Mouse (Mus musculus): ENCODE measurements around the gene Gpcpd1. TPM values are rescaled to one million over a fixed set of nuclear protein-coding genes. Genes with fewer than 3 reads are reported as not detected.

Gene Gpcpd1
- polyA plus RNA-seq, 1 experiment from 2014 or later, result 52.3 TPM

GRCm38 (mm10) chr2:132589906-132590538 is 2.5 kb upstream of the Gpcpd1 start:
- no peak for DNase-seq (ENCODE audit: low spot score)

GRCm38 (mm10) chr2:132586006-132586405 is 1.5 kb downstream of the Gpcpd1 start:
- no peak for DNase-seq (ENCODE audit: low spot score)

GRCm38 (mm10) chr2:132584191-132584590 is 3.3 kb downstream of the Gpcpd1 start:
- no peak for DNase-seq (ENCODE audit: low spot score)

GRCm38 (mm10) chr2:132583126-132583525 is 4.4 kb downstream of the Gpcpd1 start:
- DNase-seq (ENCODE audit: low spot score), result no peak

GRCm38 (mm10) chr2:132582227-132582626 is 5.3 kb downstream of the Gpcpd1 start:
- no peak for DNase-seq (ENCODE audit: low spot score)

GRCm38 (mm10) chr2:132579689-132580088 is 7.8 kb downstream of the Gpcpd1 start:
- DNase-seq (ENCODE audit: low spot score), result no peak

- no peak for DNase-seq (ENCODE audit: low spot score)
Observed at GRCm38 (mm10) chr2:132578711-132579110, 8.8 kb downstream of the Gpcpd1 start.

GRCm38 (mm10) chr2:132578059-132578458 is 9.5 kb downstream of the Gpcpd1 start:
- DNase-seq (ENCODE audit: low spot score), result peak; percentile 96

- DNase-seq (ENCODE audit: low spot score), result peak; percentile 68
Observed at GRCm38 (mm10) chr2:132577431-132577981, 10.0 kb downstream of the Gpcpd1 start.

GRCm38 (mm10) chr2:132576522-132577135 is 10.9 kb downstream of the Gpcpd1 start:
- no peak for DNase-seq (ENCODE audit: low spot score)

- no peak for DNase-seq (ENCODE audit: low spot score)
Observed at GRCm38 (mm10) chr2:132575759-132576439, 11.6 kb downstream of the Gpcpd1 start.

- no peak for DNase-seq (ENCODE audit: low spot score)
Observed at GRCm38 (mm10) chr2:132575256-132575655, 12.3 kb downstream of the Gpcpd1 start.

GRCm38 (mm10) chr2:132573280-132573679 is 14.2 kb downstream of the Gpcpd1 start:
- DNase-seq (ENCODE audit: low spot score), result no peak

GRCm38 (mm10) chr2:132572651-132573050 is 14.9 kb downstream of the Gpcpd1 start:
- no peak for DNase-seq (ENCODE audit: low spot score)

- no peak for DNase-seq (ENCODE audit: low spot score)
Observed at GRCm38 (mm10) chr2:132571301-132571700, 16.2 kb downstream of the Gpcpd1 start.

- no peak for DNase-seq (ENCODE audit: low spot score)
Observed at GRCm38 (mm10) chr2:132570869-132571268, 16.7 kb downstream of the Gpcpd1 start.

- no peak for DNase-seq (ENCODE audit: low spot score)
Observed at GRCm38 (mm10) chr2:132569686-132570085, 17.8 kb downstream of the Gpcpd1 start.

- no peak for DNase-seq (ENCODE audit: low spot score)
Observed at GRCm38 (mm10) chr2:132567414-132567813, 20.1 kb downstream of the Gpcpd1 start.

- no peak for DNase-seq (ENCODE audit: low spot score)
Observed at GRCm38 (mm10) chr2:132561860-132562259, 25.7 kb downstream of the Gpcpd1 start.

GRCm38 (mm10) chr2:132527864-132528263 is 59.7 kb downstream of the Gpcpd1 start:
- no peak for DNase-seq (ENCODE audit: low spot score)

- no peak for DNase-seq (ENCODE audit: low spot score)
Observed at GRCm38 (mm10) chr2:132526894-132527532, 60.5 kb downstream of the Gpcpd1 start.

GRCm38 (mm10) chr2:132526110-132526509 is 61.4 kb downstream of the Gpcpd1 start:
- DNase-seq (ENCODE audit: low spot score), result no peak

Data from thymus, postnatal 0 days (tissue).